Mouse (Mus musculus) kidney, postnatal 14 days (tissue): ENCODE data around the gene Gm28308.

ENCODE experiments used
- DNase-seq: peaks from one replicate; pipeline ENCODE4 v3.0.0; 2022; ENCODE audit warnings: mixed read lengths

Gene Gm28308

DNA sequence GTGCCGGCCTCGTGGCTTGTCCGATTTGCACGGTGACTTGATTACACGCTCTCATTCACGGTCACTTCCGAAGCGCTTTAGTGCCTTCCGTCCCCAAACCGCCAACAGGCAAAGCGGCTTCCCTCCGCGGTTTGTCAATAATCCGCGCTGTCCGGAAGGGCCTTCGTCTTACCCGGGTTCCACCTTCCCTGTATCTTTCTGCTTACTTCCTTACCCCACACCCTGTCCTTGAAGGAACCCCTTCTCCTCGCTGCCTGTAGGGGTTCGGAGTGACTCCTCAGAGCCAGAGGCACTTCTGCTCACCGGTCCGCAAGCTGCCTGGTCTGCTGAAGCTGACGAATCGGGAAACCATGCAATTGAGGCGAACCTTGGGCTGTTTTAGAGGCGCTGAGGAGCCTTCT lies 33.3 kb upstream of the Gm28308 start:
- DNase-seq = peak; percentile 47

GRCm38 (mm10) chr6:52245757-52246142 lies 32.6 kb upstream of the Gm28308 start, which contains the start of gene Hoxa11:
Hoxa11 (minus strand) TSS chr6:52245810.
- peak; percentile 75 for DNase-seq

GRCm38 (mm10) chr6:52245040-52245756 lies 32.1 kb upstream of the Gm28308 start:
- peak; percentile 64 for DNase-seq

DNA sequence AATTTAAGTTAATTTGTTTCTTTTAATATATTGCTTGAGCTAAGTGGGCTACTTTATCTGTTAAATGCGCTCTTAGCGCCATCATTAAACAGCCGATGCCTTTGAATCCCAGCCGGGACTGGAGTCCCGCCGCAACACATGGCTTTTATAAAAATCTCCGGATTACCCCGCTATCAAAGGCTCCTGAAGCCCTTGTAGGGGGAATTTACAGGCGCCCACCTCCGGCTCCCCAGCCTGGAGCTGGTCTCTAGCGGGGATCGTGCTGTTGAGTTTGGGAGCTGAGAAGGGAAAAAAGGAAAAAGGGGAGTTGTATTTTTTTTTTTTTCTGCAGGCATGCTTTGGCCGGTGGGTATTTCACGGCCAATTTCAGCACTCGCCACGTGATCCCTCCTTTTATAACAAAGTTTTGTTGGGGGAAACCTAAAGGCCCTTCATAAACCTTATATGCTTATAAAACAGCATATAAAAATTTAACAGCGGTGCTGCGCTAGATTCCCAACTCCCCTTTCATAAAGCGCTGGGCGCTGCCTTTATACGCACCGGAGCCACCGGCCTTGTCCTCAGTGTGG lies 31.4 kb upstream of the Gm28308 start:
- DNase-seq = no peak

DNA sequence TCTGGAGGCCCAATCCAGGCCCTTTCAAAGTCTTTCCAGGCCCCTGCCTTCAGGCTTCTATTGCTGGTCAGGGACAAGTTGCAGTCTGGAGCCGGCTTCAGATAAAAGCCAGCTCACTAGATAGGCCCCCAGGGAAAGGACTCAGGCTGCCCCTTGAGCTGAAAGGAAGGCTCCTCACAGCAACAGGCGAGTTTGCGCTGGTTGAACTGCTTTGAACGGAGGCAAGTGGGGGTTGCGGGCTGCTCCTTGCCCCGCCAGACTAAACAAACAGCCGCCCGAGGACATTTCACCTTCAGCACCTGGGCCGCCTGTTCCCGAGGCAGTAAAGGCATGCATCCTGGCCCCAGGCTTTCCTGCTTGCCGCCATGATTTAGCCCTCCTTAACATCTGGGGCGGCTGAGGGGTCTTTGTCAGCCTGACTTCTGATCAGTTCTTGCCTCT lies 30.6 kb upstream of the Gm28308 start:
- DNase-seq = peak; percentile 51

DNA sequence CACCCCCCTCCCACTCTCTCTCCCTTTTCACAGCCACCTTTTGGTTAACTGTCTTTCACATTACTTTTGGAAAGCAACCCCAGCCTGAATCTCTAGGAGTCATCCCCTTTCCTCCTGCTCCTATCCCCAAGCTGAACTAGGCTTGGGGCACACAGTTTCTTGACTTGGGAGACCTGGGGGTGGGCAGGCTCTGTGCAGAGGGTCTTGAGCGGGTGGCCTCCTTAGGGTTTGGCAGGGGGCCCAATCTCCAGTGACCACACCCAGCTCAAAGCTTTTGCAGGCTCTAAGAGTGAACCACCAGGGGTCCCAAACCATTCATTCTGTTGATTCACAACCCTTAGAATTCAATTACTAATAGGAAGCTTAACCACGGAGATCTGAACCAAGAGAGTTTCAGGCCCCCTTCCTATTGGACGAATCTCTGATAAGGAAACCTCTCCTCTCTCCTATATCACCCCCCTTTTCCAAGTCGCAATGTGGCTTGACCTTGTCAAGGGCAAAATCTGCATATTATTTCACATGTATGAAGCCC lies 29.7 kb upstream of the Gm28308 start:
- peak; percentile 21 for DNase-seq

DNA sequence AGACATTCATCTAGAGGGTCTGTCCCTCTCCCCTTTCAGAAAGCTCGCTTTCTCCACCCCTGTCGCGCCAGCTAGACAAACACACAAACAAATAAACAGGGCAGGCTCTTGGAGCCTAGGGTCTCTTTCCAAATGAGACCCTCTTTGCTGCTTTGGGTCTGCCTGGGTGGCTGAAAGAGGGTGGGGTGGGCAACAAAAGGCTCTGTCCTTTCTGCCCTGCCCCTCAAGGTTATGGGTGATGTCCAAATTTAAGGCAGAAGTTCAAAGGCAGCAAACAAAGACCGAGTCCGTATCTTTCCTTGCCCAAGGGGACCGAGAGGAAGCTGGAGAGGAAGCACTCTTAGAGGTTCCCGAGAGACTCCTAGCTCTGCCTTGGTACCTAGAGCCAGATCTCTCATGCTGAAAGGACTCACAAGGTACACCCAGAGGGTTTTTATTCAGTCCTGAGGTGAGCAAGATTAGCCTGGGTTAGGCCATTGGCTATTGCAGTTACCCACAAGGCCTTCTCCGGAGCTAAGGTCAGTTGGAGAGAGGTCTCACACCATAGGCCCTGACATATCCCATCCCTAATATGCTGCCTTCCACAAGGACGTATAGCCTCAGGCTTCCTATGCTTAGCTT lies 28.0 kb upstream of the Gm28308 start:
- peak; percentile 22 for DNase-seq

GRCm38 (mm10) chr6:52240389-52241000 lies 27.4 kb upstream of the Gm28308 start, which contains the start of gene Hoxa10:
Hoxa10 (minus strand) TSS chr6:52240854.
- DNase-seq = peak; percentile 96

DNA sequence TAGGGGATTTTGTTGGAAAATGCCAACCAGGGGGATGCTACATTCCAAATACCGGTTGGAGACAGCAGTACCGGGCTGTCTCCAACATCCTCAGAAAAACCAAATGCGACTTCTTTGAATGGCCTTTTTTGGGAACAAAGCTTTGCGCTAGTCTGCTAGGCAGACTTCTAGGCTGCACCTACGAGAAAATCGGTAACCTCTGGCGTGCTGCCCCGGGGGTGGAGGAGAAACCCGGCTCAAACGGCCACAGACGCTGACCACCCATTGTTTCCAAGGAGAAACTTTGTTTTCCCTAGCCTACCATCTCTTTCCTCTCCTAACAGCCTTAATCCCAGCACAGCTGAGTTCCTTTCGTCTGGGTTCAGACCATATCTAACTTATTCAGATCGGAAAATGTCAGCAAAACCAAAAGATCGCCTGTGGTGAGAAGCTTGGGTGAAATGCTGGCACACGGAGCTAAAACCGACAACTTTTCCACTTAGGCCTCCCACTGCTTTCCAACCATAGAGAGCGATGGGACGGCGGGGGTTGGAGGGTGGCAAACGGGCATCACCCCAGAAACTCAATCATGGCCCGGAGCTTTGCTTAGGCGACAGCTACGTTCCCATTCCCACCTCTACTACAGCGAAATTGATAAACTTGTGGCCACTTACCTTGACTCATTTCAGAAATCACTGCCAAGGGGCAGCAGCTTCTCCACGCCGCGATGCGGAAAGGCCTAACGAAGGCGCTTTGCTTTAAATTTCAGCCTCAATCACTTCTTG lies 26.7 kb upstream of the Gm28308 start:
- peak; percentile 50 for DNase-seq

DNA sequence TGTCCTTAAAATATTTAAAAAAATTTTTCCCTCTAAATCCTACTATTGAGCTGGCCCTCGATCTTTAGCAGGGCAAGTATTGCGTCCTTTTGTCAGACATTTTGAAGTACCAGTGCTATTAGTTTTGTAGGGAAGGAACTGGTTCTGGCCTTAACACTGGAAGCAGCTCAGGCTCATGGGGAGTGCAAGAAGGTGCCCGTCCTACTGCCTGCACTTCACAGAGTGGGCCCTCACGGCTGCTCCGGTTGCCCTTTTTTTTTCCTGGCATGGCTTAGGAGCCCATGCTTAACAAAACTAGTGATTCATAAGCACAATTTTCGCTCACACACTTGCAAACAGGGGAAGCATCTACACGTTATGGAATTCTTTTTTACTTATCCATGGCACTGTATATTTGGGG lies 25.8 kb upstream of the Gm28308 start:
- peak; percentile 34 for DNase-seq

- DNase-seq = peak; percentile 35
Observed at GRCm38 (mm10) chr6:52238155-52238545, 25.0 kb upstream of the Gm28308 start.

GRCm38 (mm10) chr6:52237346-52238154 lies 24.4 kb upstream of the Gm28308 start:
- DNase-seq = peak; percentile 32

DNA sequence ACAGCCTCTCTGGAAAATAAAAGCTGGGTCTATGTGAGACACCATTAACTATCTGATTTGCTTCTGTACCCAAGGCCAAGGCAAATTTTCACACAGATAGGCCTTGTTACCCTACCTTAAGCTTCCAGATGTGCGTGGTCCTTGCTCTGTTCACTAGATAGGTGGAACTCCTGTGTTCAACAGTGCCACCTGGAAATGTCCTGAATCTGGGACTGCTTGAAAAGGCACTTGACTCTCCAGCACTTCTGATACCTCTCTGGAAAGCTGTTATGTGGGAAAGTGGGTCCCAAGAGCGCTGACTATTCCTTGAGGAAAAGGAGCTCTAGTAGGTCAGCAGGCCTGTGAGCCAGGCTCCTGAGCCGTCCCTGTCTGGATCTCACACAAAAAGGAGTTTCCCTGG lies 23.7 kb upstream of the Gm28308 start:
- DNase-seq = peak; percentile 28

- peak; percentile 17 for DNase-seq
Observed at GRCm38 (mm10) chr6:52235866-52236265, 22.7 kb upstream of the Gm28308 start.

- no peak for DNase-seq
Observed at GRCm38 (mm10) chr6:52235267-52235666, 22.1 kb upstream of the Gm28308 start.

DNA sequence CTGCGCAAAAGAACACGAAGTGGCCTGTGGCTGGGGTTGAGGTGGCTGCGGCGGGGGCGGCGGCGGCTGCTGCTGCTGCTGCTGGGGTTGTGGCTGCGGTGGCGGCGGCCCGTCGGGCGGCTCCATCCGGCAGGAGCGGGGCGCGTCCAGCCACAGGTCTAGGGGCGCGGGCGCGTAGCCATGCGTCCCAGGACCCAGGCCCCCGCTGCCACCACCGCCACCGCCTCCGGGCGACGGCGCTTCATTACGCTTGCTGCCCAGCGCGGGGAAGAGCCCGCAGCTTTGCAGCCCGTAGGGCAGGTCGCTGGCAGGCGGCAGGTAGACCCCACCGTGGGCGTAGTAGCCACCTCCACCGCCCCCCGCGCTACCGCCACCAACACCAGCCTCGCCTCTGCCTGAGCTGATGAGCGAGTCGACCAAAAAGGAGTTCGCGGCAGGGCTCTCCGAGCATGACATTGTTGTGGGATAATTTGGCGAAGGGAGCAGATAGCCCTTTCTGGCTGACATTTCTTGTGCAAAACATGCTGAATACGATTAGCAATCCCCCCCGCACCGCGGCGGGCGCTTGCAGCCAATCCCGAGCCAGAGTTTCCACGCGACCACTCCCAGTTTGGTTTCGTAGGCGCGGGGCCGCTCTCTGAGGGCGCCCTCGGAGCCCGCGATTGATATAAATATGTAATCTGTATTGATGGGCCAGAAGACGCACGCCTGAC lies 21.4 kb upstream of the Gm28308 start:
- DNase-seq = peak; percentile 90

DNA sequence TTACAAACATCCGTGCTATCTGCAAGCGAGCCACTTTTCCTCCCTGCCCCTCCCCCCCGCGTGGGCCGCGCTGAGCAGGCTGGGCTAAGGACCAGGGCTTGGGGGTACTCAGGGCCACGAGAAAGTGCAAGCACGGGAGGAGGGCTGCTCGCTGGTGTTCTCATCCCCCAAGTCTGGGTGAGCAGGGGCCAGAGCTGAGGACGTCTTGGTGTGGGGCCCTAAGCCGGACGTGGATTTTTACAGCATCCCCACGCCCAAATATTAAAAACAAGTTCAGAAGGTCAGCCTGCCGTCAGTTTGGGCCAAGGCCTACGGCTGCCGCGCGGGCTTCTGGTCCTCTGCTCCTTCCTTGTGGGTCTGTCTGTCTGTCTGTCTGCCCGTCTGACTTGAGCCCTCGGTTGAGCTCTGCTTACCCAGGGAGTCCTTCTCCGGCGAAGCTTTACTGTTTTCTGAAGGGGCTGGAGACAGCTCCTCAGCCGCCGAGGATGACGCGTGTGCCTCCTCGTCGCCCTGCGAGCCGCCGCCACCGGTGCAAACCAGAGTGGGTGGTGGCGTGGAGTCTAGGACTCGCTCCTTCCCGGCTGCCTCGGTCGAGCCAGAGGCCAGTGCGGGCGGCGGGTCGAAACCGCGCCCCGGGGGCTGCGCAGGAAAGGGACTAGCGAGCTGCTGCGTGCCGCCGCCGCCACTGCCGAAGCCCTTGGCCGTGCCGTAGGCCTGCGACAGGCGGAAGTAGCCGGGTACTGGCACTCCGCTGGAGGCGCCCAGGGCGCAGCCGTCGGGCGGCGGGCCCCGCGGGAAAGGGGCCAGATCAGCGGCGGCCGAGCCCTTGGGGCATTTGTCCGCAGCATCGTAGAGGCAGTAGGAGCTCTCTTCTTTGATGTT lies 20.6 kb upstream of the Gm28308 start:
- DNase-seq = peak; percentile 94

DNA sequence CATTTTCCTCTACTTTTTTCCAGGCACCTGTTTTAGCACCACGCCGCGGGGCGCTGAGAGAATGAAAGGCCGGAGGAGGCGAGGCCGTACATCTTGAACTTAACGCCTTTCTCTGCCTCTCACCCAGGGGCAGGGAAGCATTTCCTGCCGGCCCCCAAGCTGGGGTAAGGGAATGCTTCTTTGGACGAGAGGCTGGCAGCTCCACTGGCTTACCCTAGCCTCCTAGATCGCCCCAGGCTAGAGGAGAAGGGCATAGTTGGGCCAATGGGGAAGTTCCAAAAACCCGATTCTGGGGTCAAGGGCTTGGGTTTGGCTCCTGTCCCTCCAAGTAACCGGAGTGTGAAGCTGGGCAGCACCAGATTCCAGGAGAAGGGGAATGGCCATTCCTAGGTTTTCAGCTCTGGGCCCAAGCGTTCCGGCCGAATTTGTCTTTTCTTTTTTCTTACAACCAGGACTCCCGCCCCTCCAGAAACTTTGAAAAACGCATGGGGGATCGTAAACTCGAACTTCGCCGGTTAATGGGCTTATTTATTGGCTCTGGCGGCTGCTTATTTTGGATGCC lies 19.9 kb upstream of the Gm28308 start:
- no peak for DNase-seq

DNA sequence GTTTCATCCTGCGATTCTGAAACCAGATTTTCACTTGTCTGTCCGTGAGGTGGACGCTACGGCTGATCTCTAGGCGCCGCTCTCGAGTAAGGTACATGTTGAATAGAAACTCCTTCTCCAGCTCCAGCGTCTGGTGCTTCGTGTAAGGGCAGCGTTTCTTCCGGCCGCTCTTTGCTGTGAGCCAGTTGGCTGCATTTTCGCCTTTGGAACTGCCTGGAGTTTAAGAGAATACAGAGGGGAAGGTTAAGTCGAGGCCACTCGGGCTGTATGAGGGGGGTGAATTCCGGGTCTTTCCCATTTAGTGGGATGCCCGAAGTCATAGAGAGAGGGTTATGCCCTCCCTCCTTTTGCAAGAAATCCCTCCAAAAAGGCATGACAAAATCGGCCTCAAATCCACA lies 19.4 kb upstream of the Gm28308 start:
- peak; percentile 80 for DNase-seq
